Mouse (Mus musculus) thymus, adult 2 months (tissue): ENCODE measurements at regions not wholly inside any gene's neighbourhood (a gene's known extent, or its start where the extent isn't known, plus 50 kb on each side); places are given as distances from the start of the nearest gene placed in this dataset.

ENCODE experiments used
- CTCF ChIP-seq: fragments of 200-500 bp; IDR thresholded peaks from 2 replicates; pipeline ENCODE4 v1.5.1; 2012; ENCODE audit warnings: mild to moderate bottlenecking, control low read depth, low read length, moderate library complexity, borderline replicate concordance; ENCODE audit not compliant: control insufficient read depth, poor library complexity, insufficient read depth; ENCODE audit errors: extremely low read depth
- POLR2A ChIP-seq: fragments of 200-500 bp; IDR thresholded peaks from 2 replicates; pipeline ENCODE4 v1.6.1; 2012; ENCODE audit warnings: mild to moderate bottlenecking, low read length, control low read depth, moderate library complexity; ENCODE audit not compliant: control insufficient read depth, poor library complexity, insufficient read depth; ENCODE audit errors: extremely low read depth

GRCm38 (mm10) chr16:95169346-95169745, 88.0 kb upstream of the Kcnj15 start:
- TF ChIP-seq CTCF (no peak), POLR2A (no peak)
